Mouse (Mus musculus) kidney, postnatal 0 days (tissue): Measurements from ENCODE around the gene Plch2. TPM values are rescaled to one million over a fixed set of nuclear protein-coding genes. Genes with fewer than 3 reads are reported as not detected.

ENCODE experiments used
- ATAC-seq: fragments of 200-750 bp; cut with Nextera tagmentation; replicated peaks from 2 replicates; pipeline ENCODE4 v1.8.0; 2017; ENCODE audit warnings: low read depth, moderate number of reproducible peaks, moderate TSS enrichment, moderate library complexity; ENCODE audit not compliant: low FRiP score
- DNase-seq: peaks from one replicate; pipeline ENCODE4 v3.0.0-alpha.2; 2016; ENCODE audit warnings: low spot score
- H3K27ac ChIP-seq: fragments of 300-500 bp; sonication (generic); 2 replicates; pipeline ENCODE4 v1.5.1; 2014; ENCODE audit warnings: mild to moderate bottlenecking
- H3K27me3 ChIP-seq: fragments of 300-500 bp; sonication (generic); 2 replicates; pipeline ENCODE4 v1.6.1; 2014; ENCODE audit warnings: low read length, mixed read lengths; ENCODE audit not compliant: insufficient read depth
- H3K36me3 ChIP-seq: fragments of 300-500 bp; sonication (generic); 2 replicates; pipeline ENCODE4 v1.6.1; 2014; ENCODE audit warnings: low read length, mixed read lengths; ENCODE audit not compliant: insufficient read depth
- H3K4me1 ChIP-seq: fragments of 300-500 bp; sonication (generic); replicated peaks from 2 replicates; pipeline ENCODE4 v1.6.1; 2014; ENCODE audit warnings: antibody characterized with exemption, low read length, mixed read lengths; ENCODE audit not compliant: insufficient read depth
- H3K4me2 ChIP-seq: fragments of 300-500 bp; sonication (generic); 2 replicates; pipeline ENCODE4 v1.6.1; 2014; ENCODE audit warnings: mild to moderate bottlenecking, low read length, moderate library complexity, mixed read lengths
- H3K4me3 ChIP-seq: fragments of 300-500 bp; sonication (generic); replicated peaks from 2 replicates; pipeline ENCODE4 v1.5.1; 2014; ENCODE audit warnings: low read depth, low read length
- H3K9ac ChIP-seq: fragments of 300-500 bp; sonication (generic); 2 replicates; pipeline ENCODE4 v1.6.1; 2014; ENCODE audit warnings: low read depth, low read length
- H3K9me3 ChIP-seq: fragments of 300-500 bp; sonication (generic); replicated peaks from 2 replicates; pipeline ENCODE4 v1.6.1; 2016; ENCODE audit warnings: low read length, inconsistent platforms, mixed read lengths
- CTCF ChIP-seq: IDR thresholded peaks from 2 replicates; pipeline ENCODE4 v1.5.1; 2016; ENCODE audit warnings: antibody characterized with exemption, low read depth, mild to moderate bottlenecking, moderate library complexity
- WGBS: fragments of 180-500 bp; shearing (Covaris S2); extraction: QIAGEN DNeasy Blood & Tissue Kit; methylation state at CpG from one replicate; pipeline ENCODE4 v1.1.7; 2014; 5-methylcytosine and 5-hydroxymethylcytosine counted together
- polyA plus RNA-seq: library from polyadenylated mRNA; unstranded; fragments of >200 nt; fragmentation: Nextera tagmentation; extraction: Ambion mirVana; gene quantifications from 2 replicates; pipeline ENCODE4 v1.2.1, GENCODE M21; 2015

Plch2 gene
- polyA plus RNA-seq, 1 experiment from 2014 or later: 2.3 TPM

DNA sequence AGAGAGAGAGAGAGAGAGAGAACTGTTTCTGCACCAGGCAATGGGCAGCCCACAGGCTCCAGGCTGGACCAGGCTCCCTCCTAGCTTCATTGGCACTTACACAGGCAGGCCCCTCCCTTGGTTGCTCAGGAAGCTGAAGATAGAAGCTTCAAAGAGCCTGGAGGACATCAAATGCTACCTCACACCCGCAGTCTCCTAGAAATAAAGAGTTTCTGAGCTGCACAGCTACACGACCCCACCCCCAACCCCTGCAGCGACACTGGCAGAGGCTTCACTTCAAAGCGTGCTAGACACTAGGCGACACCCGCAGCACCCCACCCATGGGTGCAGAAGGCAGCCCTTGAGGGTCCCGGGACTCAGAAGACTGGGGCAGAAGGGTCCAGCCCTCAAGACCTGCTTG, 6.5 kb downstream of the Plch2 start:
- Histone ChIP-seq H3K9ac (no peak overlapping the region), H3K4me2 (no peak overlapping the region), H3K4me3 (no peak overlapping the region), H3K4me1 (no peaks in the 10 kb centered on the region), H3K27ac (no peak overlapping the region), H3K36me3 (no peaks in the 10 kb centered on the region), H3K27me3 (no peaks in the 10 kb centered on the region), H3K9me3 (no peaks in the 10 kb centered on the region)
- no peak for TF ChIP-seq CTCF
- no peak for ATAC-seq
- DNase-seq: no peak
- WGBS: 46% methylated on average over 7 of the region's 7 CpGs

DNA sequence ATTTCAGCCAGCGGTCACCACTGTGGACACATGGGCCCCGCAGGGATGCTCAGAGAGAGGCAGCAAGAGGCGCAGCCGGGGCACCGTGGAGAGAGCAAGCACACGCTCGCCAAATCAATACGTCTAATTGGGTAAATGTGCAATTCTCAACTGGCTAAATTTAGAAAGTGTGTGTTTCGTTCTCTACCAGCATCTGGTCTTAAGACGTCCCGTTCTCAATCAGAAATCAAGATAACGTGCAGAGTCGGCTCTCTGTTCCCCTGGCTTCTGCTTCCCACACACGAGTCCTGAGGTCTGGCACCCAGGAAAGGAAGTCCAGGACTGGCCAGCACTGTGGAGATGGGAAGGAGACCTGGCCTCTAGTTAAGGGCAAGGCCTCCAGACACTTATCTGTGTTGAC, 9.9 kb downstream of the Plch2 start:
- no peaks in the 10 kb centered on the region for H3K36me3 ChIP-seq
- H3K9ac ChIP-seq: no peak overlapping the region
- H3K27ac ChIP-seq: no peak overlapping the region
- 85% methylated on average over 14 of the region's 14 CpGs for WGBS
- no peak for TF ChIP-seq CTCF
- DNase-seq: no peak
- no peak for ATAC-seq
- no peaks in the 10 kb centered on the region for H3K9me3 ChIP-seq
- peaks cover 26% of the 10 kb centered on the region for H3K27me3 ChIP-seq
- H3K4me1 ChIP-seq: 0 out of 2 replicates have a peak, but pooled peaks cover 2% of the 10 kb centered on the region
- no peak overlapping the region for H3K4me3 ChIP-seq
- no peak overlapping the region for H3K4me2 ChIP-seq

DNA sequence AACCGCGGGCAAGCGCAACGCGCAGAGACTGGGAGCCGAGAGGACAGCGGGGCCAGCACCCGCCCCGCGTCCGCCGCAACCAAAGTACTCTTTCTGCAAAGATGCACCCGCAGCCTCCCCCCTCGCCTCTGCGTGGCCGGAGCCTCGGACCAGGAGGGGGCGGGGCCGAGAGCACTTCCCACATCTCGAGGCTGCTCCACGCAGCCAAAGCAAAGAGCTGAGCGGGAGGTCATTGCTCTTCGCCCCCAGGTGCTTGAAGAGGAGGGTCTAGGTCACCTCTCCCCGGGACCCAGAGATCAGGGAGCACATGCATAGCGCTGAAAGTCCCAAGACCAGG, 13.3 kb downstream of the Plch2 start:
- no peaks in the 10 kb centered on the region for H3K9me3 ChIP-seq
- DNase-seq (no peak), ATAC-seq (no peak)
- no peak overlapping the region for H3K27ac ChIP-seq
- H3K4me1 ChIP-seq: 0 out of 2 replicates have a peak, but pooled peaks cover 2% of the 10 kb centered on the region
- H3K9ac ChIP-seq: no peak overlapping the region
- H3K27me3 ChIP-seq: peaks cover 36% of the 10 kb centered on the region
- WGBS: 2% methylated on average over 25 of the region's 25 CpGs
- TF ChIP-seq CTCF: no peak
- no peaks in the 10 kb centered on the region for H3K36me3 ChIP-seq
- H3K4me2 ChIP-seq: peak overlapping the region; percentile 48
- peak overlapping the region; percentile 21; the same call in 1 of the 2 replicates for H3K4me3 ChIP-seq

DNA sequence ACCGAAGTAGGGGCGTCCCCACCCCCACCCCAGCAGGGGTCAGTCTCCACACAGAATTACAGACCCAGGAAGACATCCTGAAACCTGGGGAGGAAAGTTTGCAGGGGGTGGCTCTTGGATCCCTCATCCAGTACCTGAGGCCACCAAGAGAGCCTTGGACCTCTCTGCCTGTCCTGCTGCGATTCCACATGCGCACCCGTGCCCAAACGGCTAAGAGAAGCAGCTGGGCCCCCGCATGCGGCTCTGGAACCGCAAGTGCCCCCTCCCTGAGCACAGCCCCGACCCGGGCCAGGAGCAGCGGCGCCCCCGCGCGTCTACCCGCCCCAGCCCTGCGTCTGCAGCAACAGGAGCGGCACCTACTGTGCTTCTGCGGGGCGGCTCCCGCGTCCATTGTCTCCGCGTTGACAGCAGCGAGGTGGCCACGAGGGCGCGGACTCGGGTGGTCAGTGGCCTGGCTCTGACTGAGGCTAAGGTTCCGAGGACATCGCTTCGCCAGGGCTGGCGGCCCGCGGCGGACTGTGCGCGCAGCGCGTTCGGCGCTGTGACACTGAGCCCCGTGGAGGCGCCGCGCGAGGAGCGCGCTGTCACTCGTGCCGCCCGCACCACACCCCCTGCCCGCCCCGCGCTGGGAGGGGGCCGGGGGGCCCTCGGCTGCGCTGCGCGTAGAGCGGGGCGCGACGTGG, 13.8 kb downstream of the Plch2 start:
- no peaks in the 10 kb centered on the region for H3K36me3 ChIP-seq
- peaks cover 36% of the 10 kb centered on the region for H3K27me3 ChIP-seq
- no peak for TF ChIP-seq CTCF
- 4% methylated on average over 60 of the region's 65 CpGs for WGBS
- no peak for ATAC-seq
- peak overlapping the region; percentile 21; the same call in 1 of the 2 replicates for H3K4me3 ChIP-seq
- no peak for DNase-seq
- no peaks in the 10 kb centered on the region for H3K9me3 ChIP-seq
- no peak overlapping the region for H3K9ac ChIP-seq
- H3K27ac ChIP-seq: no peak overlapping the region
- H3K4me2 ChIP-seq: peak overlapping the region; percentile 48
- H3K4me1 ChIP-seq: 0 out of 2 replicates have a peak, but pooled peaks cover 2% of the 10 kb centered on the region

DNA sequence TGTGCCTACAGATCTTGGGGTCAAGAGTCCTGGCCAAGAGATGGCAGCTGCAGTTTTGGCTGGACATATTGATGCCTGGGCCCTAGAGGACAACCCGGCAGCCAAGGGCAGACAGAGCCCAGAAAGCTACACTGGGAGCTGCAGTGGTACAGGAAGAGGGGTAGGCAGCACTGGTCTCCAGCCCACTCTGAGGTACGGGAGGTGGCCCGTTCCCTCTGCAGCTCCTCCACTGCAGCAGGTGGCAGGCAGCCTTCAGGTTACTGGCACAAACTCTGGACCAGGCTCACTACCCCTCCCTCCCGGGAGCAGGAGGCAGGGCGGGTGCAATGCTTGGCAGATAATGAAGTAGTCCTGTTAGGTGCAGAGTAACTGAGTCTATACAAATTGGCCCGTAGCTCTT, 15.9 kb downstream of the Plch2 start:
- ATAC-seq (no peak), DNase-seq (no peak)
- peaks cover 36% of the 10 kb centered on the region for H3K27me3 ChIP-seq
- H3K4me2 ChIP-seq: no peak overlapping the region
- H3K9ac ChIP-seq: no peak overlapping the region
- H3K27ac ChIP-seq: no peak overlapping the region
- H3K4me3 ChIP-seq: no peak overlapping the region
- H3K4me1 ChIP-seq: 0 out of 2 replicates have a peak, but pooled peaks cover 2% of the 10 kb centered on the region
- H3K9me3 ChIP-seq: no peaks in the 10 kb centered on the region
- no peak for TF ChIP-seq CTCF
- WGBS: 75% methylated on average over 6 of the region's 6 CpGs
- H3K36me3 ChIP-seq: no peaks in the 10 kb centered on the region

DNA sequence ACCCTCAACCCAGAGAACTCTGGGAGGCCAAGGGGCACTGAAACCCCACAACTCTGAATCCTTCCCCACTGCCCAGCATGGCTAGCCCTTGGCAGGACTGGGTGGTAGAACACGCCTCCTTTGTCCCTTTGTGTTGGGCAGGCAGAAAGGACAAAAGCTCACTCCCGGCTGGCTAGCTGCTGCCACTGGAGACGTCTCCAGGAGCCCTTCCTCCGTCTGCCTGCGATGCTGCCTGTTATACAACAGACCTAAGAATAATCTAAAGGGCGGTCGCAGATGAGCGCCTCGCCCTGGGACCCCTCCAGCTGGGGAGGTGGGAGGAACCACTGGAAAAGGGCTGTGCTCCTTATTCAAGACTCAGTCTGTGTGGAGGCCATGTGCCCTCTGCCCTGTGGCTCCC, 16.4 kb downstream of the Plch2 start:
- TF ChIP-seq CTCF: no peak
- no peak overlapping the region for H3K4me3 ChIP-seq
- WGBS: 17% methylated on average over 9 of the region's 9 CpGs

DNA sequence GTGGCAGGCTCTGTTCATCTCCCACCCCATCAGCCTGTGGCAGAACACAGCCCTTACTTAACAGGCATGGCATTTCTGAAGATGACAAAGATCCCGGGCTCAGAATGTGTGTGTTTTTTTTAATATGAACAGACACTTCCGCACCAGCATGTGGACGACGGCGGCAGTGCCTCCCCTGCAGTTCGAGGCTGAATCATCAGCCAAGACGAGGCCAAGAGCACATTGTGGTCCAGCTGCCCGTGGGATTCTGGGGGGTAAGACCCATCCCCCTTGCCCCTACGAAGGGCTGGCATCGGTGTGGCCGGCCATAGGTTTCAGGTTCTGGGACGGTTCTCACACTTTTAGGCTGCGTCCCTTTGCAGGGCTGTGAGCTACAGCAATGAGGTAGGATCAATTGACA, 21.8 kb downstream of the Plch2 start:
- no peaks in the 10 kb centered on the region for H3K9me3 ChIP-seq
- no peak overlapping the region for H3K4me3 ChIP-seq
- TF ChIP-seq CTCF: no peak
- H3K9ac ChIP-seq: no peak overlapping the region
- no peak for DNase-seq
- no peaks in the 10 kb centered on the region for H3K27me3 ChIP-seq
- H3K27ac ChIP-seq: no peak overlapping the region
- WGBS: 61% methylated on average over 13 of the region's 13 CpGs
- ATAC-seq: no peak
- H3K4me2 ChIP-seq: no peak overlapping the region
- H3K4me1 ChIP-seq: no peaks in the 10 kb centered on the region
- H3K36me3 ChIP-seq: no peaks in the 10 kb centered on the region

More for the DNA sequence above, 16.4 kb downstream of the Plch2 start:
- ATAC-seq: no peak
- no peak overlapping the region for H3K4me2 ChIP-seq
- no peak for DNase-seq
- H3K9ac ChIP-seq: no peak overlapping the region
- H3K4me1 ChIP-seq: 0 out of 2 replicates have a peak, but pooled peaks cover 2% of the 10 kb centered on the region
- H3K27ac ChIP-seq: no peak overlapping the region
- H3K27me3 ChIP-seq: peaks cover 36% of the 10 kb centered on the region
- no peaks in the 10 kb centered on the region for H3K36me3 ChIP-seq
- no peaks in the 10 kb centered on the region for H3K9me3 ChIP-seq
